Mouse (Mus musculus): ENCODE results near the gene Olfr1263.

Olfr1263 gene

GRCm38 (mm10) chr2:90011831-90012230, at the start of gene Olfr1263:
Olfr1263 (plus strand) TSS chr2:90012131.
- DNase-seq (ENCODE audit: inconsistent ontology term) = no peak

- DNase-seq (ENCODE audit: inconsistent ontology term) = no peak
Observed at GRCm38 (mm10) chr2:89974184-89974583, 37.7 kb upstream of the Olfr1263 start, which contains the start of gene Olfr1260. Olfr1260 (plus strand) TSS chr2:89974340.

GRCm38 (mm10) chr2:89977709-89978108, 34.2 kb upstream of the Olfr1263 start:
- no peak for DNase-seq (ENCODE audit: inconsistent ontology term)

GRCm38 (mm10) chr2:89990921-89991320, 21.0 kb upstream of the Olfr1263 start, which contains the start of gene Olfr1261:
Olfr1261 (plus strand) TSS chr2:89991221.
- no peak for DNase-seq (ENCODE audit: inconsistent ontology term)

- DNase-seq (ENCODE audit: inconsistent ontology term) = no peak
Observed at GRCm38 (mm10) chr2:89999845-90000244, 12.1 kb upstream of the Olfr1263 start, which contains the start of gene Olfr1262. Olfr1262 (plus strand) TSS chr2:90000145.

GRCm38 (mm10) chr2:90025477-90025876, 13.5 kb downstream of the Olfr1263 start, which contains the start of gene Olfr1264:
Olfr1264 (minus strand) TSS chr2:90025577.
- no peak for DNase-seq (ENCODE audit: inconsistent ontology term)

GRCm38 (mm10) chr2:90035037-90035436, 23.1 kb downstream of the Olfr1263 start, which contains the start of gene Olfr1265:
Olfr1265 (plus strand) TSS chr2:90035337.
- no peak for DNase-seq (ENCODE audit: inconsistent ontology term)

GRCm38 (mm10) chr2:90063494-90063893, 51.6 kb downstream of the Olfr1263 start, which contains the start of gene Olfr140:
Olfr140 (minus strand) TSS chr2:90063594.
- DNase-seq (ENCODE audit: inconsistent ontology term) = no peak
